Mouse (Mus musculus) liver, adult 2 months (tissue): ENCODE data around the gene Gpc6. TPM values are rescaled to one million over a fixed set of nuclear protein-coding genes. Genes with fewer than 3 reads are reported as not detected.
A peak's percentile ranks its signal among the peaks of the same experiment; 100 is the strongest.

Source experiments
- DNase-seq: peaks from one replicate; pipeline ENCODE4 v3.0.0-alpha.2; 2011; ENCODE audit warnings: low read depth, low spot score; ENCODE audit errors: extremely low read depth
- H3K27ac ChIP-seq: fragments of 200-500 bp; replicated peaks from 2 replicates; pipeline ENCODE4 v1.5.1; 2012; ENCODE audit warnings: low read depth, mild to moderate bottlenecking, control low read depth, inconsistent platforms, low read length; ENCODE audit not compliant: insufficient read depth
- H3K27me3 ChIP-seq: fragments of 200-500 bp; 2 replicates; pipeline ENCODE4 v1.6.1; 2012; ENCODE audit warnings: mild to moderate bottlenecking, moderate library complexity, low read length, inconsistent platforms; ENCODE audit not compliant: control insufficient read depth, insufficient read depth
- H3K36me3 ChIP-seq: fragments of 200-500 bp; 2 replicates; pipeline ENCODE4 v1.6.1; 2012; ENCODE audit warnings: low read length, inconsistent platforms; ENCODE audit not compliant: control insufficient read depth, insufficient read depth
- H3K4me1 ChIP-seq: fragments of 200-500 bp; 2 replicates; pipeline ENCODE4 v1.6.1; 2011; ENCODE audit warnings: low read length; ENCODE audit not compliant: control insufficient read depth, insufficient read depth
- H3K4me3 ChIP-seq: fragments of 200-500 bp; 2 replicates; pipeline ENCODE4 v1.5.1; 2011; ENCODE audit warnings: low read depth, mild to moderate bottlenecking, control low read depth, low read length, moderate library complexity; ENCODE audit not compliant: insufficient read depth
- H3K79me2 ChIP-seq: fragments of 200-500 bp; 2 replicates; pipeline ENCODE4 v1.6.1; 2012; ENCODE audit warnings: inconsistent platforms, mild to moderate bottlenecking, low read length, moderate library complexity; ENCODE audit not compliant: control insufficient read depth, insufficient read depth
- H3K9ac ChIP-seq: fragments of 200-500 bp; 2 replicates; pipeline ENCODE4 v1.6.1; 2012; ENCODE audit warnings: low read depth, mild to moderate bottlenecking, control low read depth, inconsistent platforms, low read length
- CTCF ChIP-seq: fragments of 200-500 bp; IDR thresholded peaks from 2 replicates; pipeline ENCODE4 v1.5.1; 2011; ENCODE audit warnings: low read depth, low read length, control low read depth
- POLR2A ChIP-seq: fragments of 200-500 bp; IDR thresholded peaks from 2 replicates; pipeline ENCODE4 v1.6.1; 2011; ENCODE audit warnings: low read length, control low read depth; ENCODE audit not compliant: insufficient read depth; ENCODE audit errors: extremely low read depth
- WGBS: fragments of 180-500 bp; shearing (Covaris S2); methylation state at CpG from one replicate; pipeline ENCODE4 v1.1.7; 2018; 5-methylcytosine and 5-hydroxymethylcytosine counted together
- polyA plus RNA-seq: library from polyadenylated mRNA; depleted of rRNA; stranded (reverse); fragments of >200 nt; gene quantifications from 2 replicates; pipeline ENCODE4 v1.2.3, GENCODE M21; 2012
- total RNA-seq: library from RNA; depleted of rRNA; stranded (reverse); fragments of >200 nt; gene quantifications from 2 replicates; pipeline ENCODE4 v1.2.3, GENCODE M21; 2014

Gene Gpc6
- total and polyA plus RNA-seq, 2 experiments = 0.88 to 2.6 TPM

DNA sequence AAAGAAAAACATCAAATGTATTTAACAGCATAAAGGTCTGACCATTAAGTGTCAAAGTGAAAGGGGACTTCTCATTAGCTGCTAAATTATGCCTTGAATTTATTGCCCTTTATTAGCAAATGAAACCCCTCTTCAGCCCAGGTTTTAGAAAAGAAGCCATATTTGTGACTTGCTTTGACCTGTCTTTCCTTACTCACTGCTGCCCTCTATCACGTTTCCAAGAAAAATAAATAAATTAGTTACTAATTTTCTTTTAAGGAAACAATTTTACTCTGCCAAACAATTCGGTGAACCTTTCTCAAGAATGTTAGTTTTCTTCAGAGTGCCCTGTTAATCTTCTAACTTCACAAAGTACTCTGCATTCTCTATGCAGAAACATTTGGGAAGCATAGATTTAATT lies 964.5 kb downstream of the Gpc6 start:
- 31% methylated on average over 2 of the region's 2 CpGs for WGBS
- Histone ChIP-seq H3K4me1 (no peaks in the 10 kb centered on the region), H3K4me3 (no peak overlapping the region), H3K79me2 (no peaks in the 10 kb centered on the region), H3K27ac (no peak overlapping the region), H3K27me3 (no peaks in the 10 kb centered on the region), H3K36me3 (no peaks in the 10 kb centered on the region), H3K9ac (no peak overlapping the region)
- TF ChIP-seq CTCF = no peak
- no peak for TF ChIP-seq POLR2A
- DNase-seq = peak; percentile 15

DNA sequence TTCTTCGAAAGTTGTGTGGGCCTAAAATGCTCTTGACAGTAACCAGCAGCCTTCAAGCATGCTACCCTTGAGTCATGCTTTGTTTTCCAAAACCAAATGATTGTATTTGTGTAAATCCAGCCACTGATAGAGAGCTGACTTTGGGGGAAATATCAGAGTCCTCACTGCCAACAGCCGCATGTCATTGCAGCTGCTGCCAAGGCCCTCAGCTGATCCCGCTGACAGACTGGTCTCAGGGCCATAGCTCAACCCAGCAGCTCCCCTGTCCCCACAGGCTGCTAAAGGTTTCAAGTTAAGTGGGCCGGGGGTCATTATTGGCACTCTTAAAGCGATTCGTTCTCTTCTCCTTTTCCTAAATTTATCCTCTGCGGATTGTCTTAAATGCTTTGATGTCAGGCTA lies 966.3 kb downstream of the Gpc6 start:
- no peaks in the 10 kb centered on the region for H3K27me3 ChIP-seq
- peak; percentile 5 for DNase-seq
- H3K36me3 ChIP-seq = no peaks in the 10 kb centered on the region
- H3K9ac ChIP-seq = no peak overlapping the region
- no peak overlapping the region for H3K4me3 ChIP-seq
- H3K79me2 ChIP-seq = no peaks in the 10 kb centered on the region
- H3K27ac ChIP-seq = no peak overlapping the region
- no peaks in the 10 kb centered on the region for H3K4me1 ChIP-seq
- TF ChIP-seq POLR2A = no peak
- no peak for TF ChIP-seq CTCF
- WGBS = 85% methylated on average over 7 of the region's 7 CpGs

GRCm38 (mm10) chr14:117892026-117892425 lies 966.9 kb downstream of the Gpc6 start:
- no peaks in the 10 kb centered on the region for H3K4me1 ChIP-seq
- H3K27me3 ChIP-seq = no peaks in the 10 kb centered on the region
- H3K36me3 ChIP-seq = no peaks in the 10 kb centered on the region
- 95% methylated on average over 4 of the region's 4 CpGs for WGBS
- TF ChIP-seq CTCF = no peak
- TF ChIP-seq POLR2A = no peak
- no peak overlapping the region for H3K4me3 ChIP-seq
- no peak for DNase-seq
- no peak overlapping the region for H3K9ac ChIP-seq
- no peak overlapping the region for H3K27ac ChIP-seq
- H3K79me2 ChIP-seq = no peaks in the 10 kb centered on the region

- Histone ChIP-seq H3K27ac (no peak overlapping the region), H3K4me1 (no peaks in the 10 kb centered on the region), H3K79me2 (no peaks in the 10 kb centered on the region), H3K9ac (no peak overlapping the region), H3K27me3 (no peaks in the 10 kb centered on the region), H3K36me3 (no peaks in the 10 kb centered on the region), H3K4me3 (no peak overlapping the region)
- TF ChIP-seq CTCF (no peak), POLR2A (no peak)
- WGBS = 92% methylated on average over 10 of the region's 10 CpGs
- DNase-seq = no peak
These were observed 969.9 kb downstream of the Gpc6 start for GRCm38 (mm10) chr14:117894869-117895538.

DNA sequence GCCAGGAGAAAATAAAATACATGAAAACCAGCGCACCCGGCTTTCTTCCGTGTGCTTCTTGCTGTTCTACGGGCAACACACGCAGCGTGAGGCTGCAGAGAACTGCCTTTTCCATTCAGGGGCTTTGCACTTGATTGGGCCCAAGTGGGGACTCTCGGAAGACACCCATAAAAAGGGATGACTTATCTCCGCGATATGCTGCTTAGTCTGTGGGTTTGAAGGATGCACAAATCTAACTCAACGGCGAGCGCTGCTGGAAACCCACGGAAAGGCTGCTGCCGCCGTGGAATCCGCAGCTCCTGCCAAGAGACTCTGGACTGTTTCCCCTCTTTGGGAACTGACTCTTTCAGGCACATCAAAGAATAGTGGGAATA lies 970.4 kb downstream of the Gpc6 start:
- DNase-seq = no peak
- H3K36me3 ChIP-seq = no peaks in the 10 kb centered on the region
- H3K4me3 ChIP-seq = no peak overlapping the region
- no peaks in the 10 kb centered on the region for H3K79me2 ChIP-seq
- 91% methylated on average over 16 of the region's 16 CpGs for WGBS
- H3K27me3 ChIP-seq = no peaks in the 10 kb centered on the region
- H3K27ac ChIP-seq = no peak overlapping the region
- H3K9ac ChIP-seq = no peak overlapping the region
- TF ChIP-seq POLR2A = no peak
- TF ChIP-seq CTCF = no peak
- no peaks in the 10 kb centered on the region for H3K4me1 ChIP-seq

DNA sequence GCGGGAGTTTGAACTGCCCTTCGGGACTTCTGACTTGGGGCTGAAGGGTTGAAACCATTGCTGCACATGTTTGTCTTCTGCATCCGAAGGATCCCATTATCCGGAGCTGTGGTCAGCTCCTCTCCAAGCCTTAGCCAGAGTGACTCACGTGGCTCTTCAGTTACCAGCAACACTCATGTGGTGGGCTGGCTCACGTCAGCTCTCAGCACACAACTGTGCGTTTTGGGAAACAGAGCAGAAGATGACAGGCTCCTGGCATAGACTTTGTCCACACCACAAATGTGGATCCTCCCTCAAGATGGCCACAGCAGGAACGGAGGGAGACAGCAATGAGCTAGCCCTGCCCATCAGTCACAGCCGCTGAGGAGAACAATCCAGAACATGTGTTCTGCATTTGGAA lies 979.2 kb downstream of the Gpc6 start:
- TF ChIP-seq CTCF = no peak
- TF ChIP-seq POLR2A = no peak
- Histone ChIP-seq H3K27me3 (no peaks in the 10 kb centered on the region), H3K9ac (no peak overlapping the region), H3K79me2 (no peaks in the 10 kb centered on the region), H3K27ac (no peak overlapping the region), H3K36me3 (no peaks in the 10 kb centered on the region), H3K4me1 (no peaks in the 10 kb centered on the region), H3K4me3 (no peak overlapping the region)
- WGBS = 94% methylated on average over 9 of the region's 9 CpGs
- no peak for DNase-seq
